Mouse (Mus musculus) layer of hippocampus, adult 9-10 months (tissue): ENCODE results near the gene Dnajc3.
"Not testable (repeated sequence)": the region's sequence is repeated elsewhere in the genome, so short reads cannot be mapped to it uniquely, and the experiment has no call there.

Experiments used
- DNase-seq: peaks from one replicate; pipeline ENCODE4 v3.0.0; 2022; ENCODE audit warnings: low spot score

The Dnajc3 gene

DNA sequence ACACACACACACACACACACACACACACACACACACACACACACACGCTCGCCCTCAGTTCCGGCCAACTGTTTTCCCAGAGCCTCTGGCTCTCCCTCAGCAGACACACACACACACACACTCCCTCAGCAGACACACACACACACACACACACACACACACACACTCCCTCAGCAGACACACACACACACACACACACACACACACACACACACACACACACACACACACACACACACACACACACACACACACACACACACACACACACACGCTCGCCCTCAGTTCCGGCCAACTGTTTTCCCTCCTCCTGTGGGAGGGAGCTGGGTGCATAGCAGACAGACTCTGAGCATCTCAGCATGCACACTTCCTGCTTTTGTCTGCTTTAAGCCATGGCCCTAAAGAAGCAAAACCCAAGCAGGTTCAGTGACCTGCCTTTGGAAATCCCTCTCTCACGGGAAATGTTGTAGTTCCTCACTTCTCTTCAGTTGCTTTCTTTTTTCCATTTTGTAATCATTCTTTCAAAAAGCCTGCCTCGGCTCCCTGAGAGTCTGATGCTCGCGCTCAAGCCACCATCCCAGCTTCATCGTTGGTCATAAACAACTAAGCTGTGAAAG, 44.8 kb downstream of the Dnajc3 start:
- not testable (repeated sequence) for DNase-seq

DNA sequence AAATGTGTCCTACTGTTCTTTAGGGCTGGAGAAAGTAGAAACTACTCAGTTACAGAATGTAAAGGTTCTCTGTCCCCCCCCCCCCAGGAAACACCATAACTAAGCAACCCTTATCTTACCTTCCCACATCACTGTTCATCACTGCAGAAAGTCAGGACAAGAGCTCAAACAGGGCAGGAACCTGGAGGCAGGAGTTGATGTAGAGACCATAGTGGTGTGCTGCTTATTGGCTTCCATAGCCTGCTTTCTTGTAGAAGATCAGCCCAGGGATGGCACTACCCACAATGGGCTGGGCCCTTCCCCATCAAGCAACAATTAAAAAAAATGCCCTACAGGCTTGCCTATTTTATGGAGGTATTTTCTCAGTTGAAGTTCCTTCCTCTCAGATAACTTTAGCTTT, 45.6 kb downstream of the Dnajc3 start:
- no peak for DNase-seq

DNA sequence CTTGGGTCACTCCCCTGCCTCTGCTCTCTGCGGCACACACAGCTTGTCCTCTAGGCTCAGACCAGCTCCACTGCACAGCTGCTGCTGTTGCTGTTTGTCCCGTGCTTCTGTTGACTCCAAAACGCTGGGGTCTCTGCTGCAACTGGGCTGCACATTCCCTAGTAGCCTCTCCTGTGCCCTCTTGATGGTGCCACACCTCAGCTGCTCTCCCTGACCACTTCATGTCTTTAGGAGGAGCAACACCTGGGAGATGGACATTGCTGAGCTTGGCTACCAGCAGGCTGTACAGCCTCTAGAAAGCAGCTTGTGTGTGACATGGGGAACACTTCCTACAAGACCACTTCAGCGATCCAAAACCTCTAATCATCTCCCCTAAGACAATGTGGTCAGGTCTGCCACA, 46.4 kb downstream of the Dnajc3 start:
- DNase-seq, result no peak

GRCm38 (mm10) chr14:118986653-118987522, 49.1 kb downstream of the Dnajc3 start:
- DNase-seq, result peak; percentile 46

DNA sequence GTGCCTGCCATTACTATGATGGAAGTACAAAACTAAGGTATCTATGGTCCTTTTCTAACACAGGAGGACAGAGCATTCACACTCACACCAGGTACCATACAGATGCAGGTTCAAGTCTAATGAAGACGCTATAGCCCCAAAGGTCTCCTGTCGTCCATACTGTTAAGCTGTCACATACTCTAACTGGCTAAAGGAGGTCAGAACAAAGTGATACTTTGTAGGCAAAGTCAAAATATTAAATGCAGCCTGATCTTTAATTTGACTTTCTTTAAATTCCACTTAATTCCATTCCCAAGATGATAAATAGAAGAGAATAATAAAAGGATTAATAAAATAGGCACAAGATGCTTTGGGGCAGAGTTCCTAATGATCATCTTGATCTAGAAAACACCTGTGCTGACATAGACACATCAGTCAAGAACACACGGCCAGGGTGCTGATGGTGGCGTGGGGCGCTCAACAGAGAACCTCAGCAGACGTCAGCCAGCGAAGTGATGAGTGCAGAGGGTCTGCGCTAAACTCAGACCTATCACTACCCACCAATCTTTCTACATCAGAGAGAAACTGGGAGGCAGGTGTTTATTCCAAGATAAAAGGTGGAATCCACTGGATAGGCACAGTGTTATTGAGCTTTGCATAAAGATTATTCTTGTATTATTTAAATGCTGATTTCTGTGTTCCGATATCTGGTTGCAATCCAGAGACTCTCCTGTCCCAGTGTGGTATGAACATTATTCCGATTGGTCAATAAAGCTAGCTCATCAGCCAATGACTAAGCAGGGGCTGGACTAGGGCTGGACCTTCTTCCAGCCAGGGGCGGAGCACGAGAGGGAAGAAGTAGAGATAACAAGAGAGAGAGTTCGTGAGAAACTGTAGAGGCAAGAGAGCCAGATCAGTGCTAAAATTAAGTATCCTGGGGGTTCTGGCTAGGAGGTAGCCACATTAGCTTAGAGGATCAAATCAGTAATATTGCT, 50.0 kb downstream of the Dnajc3 start:
- DNase-seq, result no peak

- no peak for DNase-seq
These were observed 57.6 kb downstream of the Dnajc3 start for GRCm38 (mm10) chr14:118995226-118995925.

DNA sequence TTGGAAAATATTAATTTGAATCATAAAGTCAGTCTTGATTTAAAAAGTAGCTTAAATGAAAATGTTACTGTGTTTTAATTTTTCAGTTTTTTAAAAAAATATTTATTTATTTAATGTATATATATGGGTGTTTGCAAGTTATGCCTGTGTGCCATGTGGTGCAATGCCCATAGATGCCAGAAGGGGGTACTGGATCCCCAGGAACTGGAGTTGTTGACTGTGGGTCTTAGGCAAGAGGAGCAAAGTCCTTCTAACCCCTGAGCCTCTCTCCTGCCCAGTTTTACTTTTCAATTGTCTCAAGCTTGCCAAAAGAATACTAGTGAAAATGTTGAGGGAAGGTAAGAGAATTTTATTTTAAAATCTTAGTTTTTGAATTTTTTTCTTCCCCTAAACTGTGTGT, 65.5 kb downstream of the Dnajc3 start:
- DNase-seq, result no peak

- DNase-seq, result no peak
These were observed 68.1 kb downstream of the Dnajc3 start for GRCm38 (mm10) chr14:119005834-119006233.

- no peak for DNase-seq
These were observed 68.8 kb downstream of the Dnajc3 start for GRCm38 (mm10) chr14:119006441-119007102.

- DNase-seq, result peak; percentile 98
These were observed 69.6 kb downstream of the Dnajc3 start for GRCm38 (mm10) chr14:119007103-119007951.

DNA sequence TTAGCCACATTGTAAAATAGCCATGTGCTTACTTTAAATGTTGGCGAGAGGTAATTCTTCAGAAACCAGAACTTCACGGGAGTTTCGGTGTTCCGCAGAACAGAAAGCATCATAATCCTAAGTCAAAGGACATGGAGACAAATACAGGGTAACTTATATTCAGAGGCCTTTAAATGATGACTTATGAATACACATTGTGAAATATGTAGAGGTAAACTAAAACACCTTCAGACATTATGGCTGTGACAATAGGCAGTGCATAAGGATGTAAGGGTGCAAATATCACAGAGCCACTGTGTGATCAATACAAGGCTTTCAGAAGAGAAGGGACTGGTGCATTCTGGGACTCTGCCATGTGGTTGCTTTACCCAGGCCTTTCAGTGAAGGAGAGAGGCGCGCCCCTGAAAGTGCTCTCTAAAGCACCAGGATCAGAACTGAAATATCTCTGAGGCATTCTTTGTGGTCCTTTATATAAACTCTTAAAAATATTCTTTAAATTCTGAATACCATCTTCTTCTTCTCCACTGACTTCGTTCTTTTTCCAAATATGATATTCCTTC, 70.3 kb downstream of the Dnajc3 start:
- no peak for DNase-seq

DNA sequence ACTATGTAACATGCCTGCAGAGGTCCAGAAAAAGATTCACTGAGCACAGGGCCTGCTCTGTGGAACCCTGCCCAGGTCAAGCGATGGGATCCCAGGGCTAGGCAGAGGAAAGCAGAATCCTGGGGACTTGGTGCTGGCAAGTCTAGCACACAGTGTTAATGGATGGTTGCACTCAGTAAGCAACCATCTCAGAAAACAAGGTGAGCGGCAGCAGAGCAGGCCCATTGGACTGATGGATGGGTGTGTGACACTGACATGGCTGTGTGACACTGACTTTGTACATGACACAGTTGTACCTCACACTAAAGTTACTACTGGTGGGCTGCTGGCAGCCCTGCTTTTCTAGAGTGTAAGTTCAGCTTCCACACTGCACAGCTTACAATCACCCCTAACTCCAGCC, 71.8 kb downstream of the Dnajc3 start:
- DNase-seq, result no peak

GRCm38 (mm10) chr14:119012607-119013431, 75.0 kb downstream of the Dnajc3 start:
- DNase-seq, result no peak

DNA sequence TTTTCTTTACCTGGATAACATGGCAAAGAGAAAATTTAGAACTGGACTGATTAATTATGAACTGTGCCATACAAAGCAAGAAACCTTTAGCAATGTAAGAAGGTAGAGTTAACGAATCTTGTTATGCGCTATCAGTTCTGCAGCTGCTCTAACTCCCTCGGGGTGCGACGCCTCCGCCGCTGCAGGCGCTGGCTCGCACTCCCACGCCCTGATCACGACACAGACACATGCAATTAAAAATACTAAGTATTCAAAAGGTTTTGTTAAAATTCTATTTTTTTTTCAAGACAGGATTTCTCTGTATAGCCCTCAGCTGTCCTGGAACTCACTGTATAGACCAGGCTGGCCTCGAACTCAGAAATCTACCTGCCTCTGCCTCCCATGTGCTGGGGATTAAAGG, 75.8 kb downstream of the Dnajc3 start:
- DNase-seq, result no peak

- no peak for DNase-seq
These were observed 88.1 kb downstream of the Dnajc3 start for GRCm38 (mm10) chr14:119025889-119026288.

DNA sequence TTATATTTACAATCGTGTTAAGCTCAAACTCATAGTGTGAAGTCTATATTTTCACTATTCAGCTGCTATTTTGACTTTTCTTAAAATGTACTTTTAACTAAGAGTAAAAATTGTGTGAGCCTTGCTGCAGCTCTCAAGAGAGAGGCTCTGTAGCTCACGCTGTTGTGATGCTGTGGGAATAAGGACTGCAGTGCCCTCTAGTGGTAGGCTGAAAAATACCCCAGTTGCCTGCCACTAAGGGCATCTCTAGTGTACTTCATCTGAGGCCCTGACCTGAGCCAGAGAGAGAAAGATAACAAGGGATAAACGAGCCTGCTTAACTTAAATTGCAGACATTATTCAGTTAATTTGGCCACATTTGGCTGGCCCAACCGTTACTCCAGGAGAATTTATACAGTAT, 89.4 kb downstream of the Dnajc3 start:
- no peak for DNase-seq

DNA sequence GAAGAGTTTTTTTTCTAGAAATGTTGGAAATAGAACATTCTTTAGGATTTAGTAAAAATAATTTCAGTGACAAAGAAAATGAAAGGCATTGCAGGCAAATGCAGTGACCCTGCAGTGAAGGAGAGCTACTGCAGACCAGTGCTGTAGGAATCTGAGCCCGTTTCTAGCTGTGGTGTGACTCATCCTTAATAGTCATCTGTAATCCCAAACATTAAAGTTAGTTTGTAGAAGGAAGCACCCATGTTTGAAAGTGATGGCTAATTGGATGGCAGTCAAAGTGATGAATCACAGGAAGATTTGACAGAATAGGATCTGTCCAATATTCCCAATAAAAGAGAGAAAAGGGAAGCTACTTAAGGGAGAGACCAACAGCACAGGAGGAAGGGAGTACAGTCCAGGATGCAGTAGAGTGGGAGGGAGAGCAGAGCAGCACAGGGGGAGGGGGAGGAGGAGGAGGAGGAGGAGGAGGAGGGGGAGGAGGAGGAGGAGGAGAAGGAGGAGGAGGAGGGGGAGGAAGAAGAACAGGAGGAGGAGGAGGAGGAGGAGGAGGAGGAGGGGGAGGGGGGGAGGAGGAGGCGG, 90.0 kb downstream of the Dnajc3 start:
- no peak for DNase-seq
